Mouse (Mus musculus) cerebellum, postnatal 25 days (tissue): Measurements from ENCODE around the gene Gm1553.

Experiments used
- DNase-seq, 2 experiments: peaks; one replicate each; pipeline ENCODE4 v3.0.0; 2021; ENCODE audit warnings: mixed read lengths in 2 of 2

The Gm1553 gene

GRCm38 (mm10) chr10:82492518-82492917 lies at the start of gene Gm1553:
Gene Gm1553, minus strand, starts transcription at chr10:82492618.
- no peak for DNase-seq
